Mouse (Mus musculus) kidney, embryonic 16.5 days (tissue): ENCODE results near the gene Cavin2. TPM values are rescaled to one million over a fixed set of nuclear protein-coding genes. Genes with fewer than 3 reads are reported as not detected.

Experiments used
- ATAC-seq: fragments of 200-750 bp; cut with Nextera tagmentation; 2 replicates; pipeline ENCODE4 v1.8.0; 2017; ENCODE audit warnings: moderate TSS enrichment; ENCODE audit not compliant: low FRiP score, low TSS enrichment
- H3K27ac ChIP-seq: fragments of 300-500 bp; sonication (generic); 2 replicates; pipeline ENCODE4 v1.5.1; 2014; ENCODE audit warnings: low read length
- H3K27me3 ChIP-seq: fragments of 300-500 bp; sonication (generic); 2 replicates; pipeline ENCODE4 v1.6.1; 2014; ENCODE audit warnings: low read length, control low read depth, mixed read lengths; ENCODE audit not compliant: insufficient read depth
- H3K36me3 ChIP-seq: fragments of 300-500 bp; sonication (generic); 2 replicates; pipeline ENCODE4 v1.6.1; 2014; ENCODE audit warnings: low read length, control low read depth, mixed read lengths; ENCODE audit not compliant: insufficient read depth
- H3K4me1 ChIP-seq: fragments of 300-500 bp; sonication (generic); 2 replicates; pipeline ENCODE4 v1.6.1; 2014; ENCODE audit warnings: low read length, control low read depth, mixed read lengths; ENCODE audit not compliant: insufficient read depth
- H3K4me2 ChIP-seq: fragments of 300-500 bp; sonication (generic); replicated peaks from 2 replicates; pipeline ENCODE4 v1.6.1; 2014; ENCODE audit warnings: low read depth, low read length
- H3K4me3 ChIP-seq: fragments of 300-500 bp; sonication (generic); 2 replicates; pipeline ENCODE4 v1.5.1; 2014; ENCODE audit warnings: mild to moderate bottlenecking, low read length
- H3K9ac ChIP-seq: fragments of 300-500 bp; sonication (generic); replicated peaks from 2 replicates; pipeline ENCODE4 v1.6.1; 2014; ENCODE audit warnings: low read length
- H3K9me3 ChIP-seq: fragments of 300-500 bp; sonication (generic); 2 replicates; pipeline ENCODE4 v1.6.1; 2016; ENCODE audit warnings: low read length, control low read depth
- WGBS: fragments of 180-500 bp; shearing (Covaris S2); extraction: QIAGEN DNeasy Blood & Tissue Kit; methylation state at CpG from one replicate; pipeline ENCODE4 v1.1.7; 2014; 5-methylcytosine and 5-hydroxymethylcytosine counted together
- polyA plus RNA-seq: library from polyadenylated mRNA; unstranded; fragments of >200 nt; fragmentation: Nextera tagmentation; extraction: Ambion mirVana; gene quantifications from 2 replicates; pipeline ENCODE4 v1.2.1, GENCODE M21; 2015

Cavin2 gene
- polyA plus RNA-seq, 1 experiment from 2014 or later = 39.5 TPM

DNA sequence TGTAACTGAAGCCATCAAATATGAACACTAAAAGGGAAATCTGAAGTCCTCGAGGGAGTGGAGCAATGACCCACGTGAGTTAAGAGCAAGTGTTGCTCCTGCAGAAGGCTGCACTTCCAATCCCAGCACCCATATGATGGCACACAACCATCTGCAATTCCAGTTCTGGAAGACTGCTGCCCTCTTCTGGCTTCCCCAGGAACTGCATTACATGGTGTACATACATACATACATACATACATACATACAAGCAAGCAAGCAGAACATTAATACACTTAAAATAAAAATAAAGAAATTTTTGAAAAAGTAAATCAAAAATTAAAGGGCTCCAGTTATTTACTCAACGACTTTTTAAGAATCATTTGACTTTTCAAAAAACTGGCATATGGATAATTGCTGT is 58.7 kb downstream of the Cavin2 start:
- 94% methylated on average over 3 of the region's 3 CpGs for WGBS
- Histone ChIP-seq H3K27me3 (no peaks in the 10 kb centered on the region), H3K9ac (no peak overlapping the region), H3K27ac (no peak overlapping the region), H3K9me3 (0 out of 2 replicates have a peak, but pooled peaks cover 5% of the 10 kb centered on the region), H3K4me3 (no peak overlapping the region), H3K36me3 (no peaks in the 10 kb centered on the region), H3K4me1 (no peaks in the 10 kb centered on the region), H3K4me2 (no peak overlapping the region)
- ATAC-seq = no peak

DNA sequence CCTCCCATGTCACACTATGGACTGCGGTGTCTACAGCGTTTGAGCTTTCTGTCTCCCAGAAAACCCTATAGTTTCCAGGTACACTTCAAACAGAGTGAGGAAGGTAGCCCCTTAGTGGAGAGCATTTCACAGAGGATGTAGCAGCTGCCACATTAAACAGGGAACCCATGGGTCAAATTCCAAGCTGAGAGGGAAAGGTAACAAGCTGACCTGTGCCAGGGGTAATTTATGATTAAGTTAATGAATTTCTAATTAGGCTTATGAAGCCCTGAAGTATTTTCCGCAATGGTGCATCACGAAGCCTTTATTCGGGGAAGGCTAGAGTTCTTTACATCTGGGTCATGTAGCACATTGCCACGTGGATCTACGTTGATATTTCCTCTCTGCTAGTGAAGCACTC is 59.7 kb downstream of the Cavin2 start:
- Histone ChIP-seq H3K4me2 (no peak overlapping the region), H3K36me3 (no peaks in the 10 kb centered on the region), H3K9ac (no peak overlapping the region), H3K27me3 (no peaks in the 10 kb centered on the region), H3K4me3 (no peak overlapping the region), H3K27ac (no peak overlapping the region), H3K9me3 (0 out of 2 replicates have a peak, but pooled peaks cover 5% of the 10 kb centered on the region), H3K4me1 (no peaks in the 10 kb centered on the region)
- 59% methylated on average over 7 of the region's 7 CpGs for WGBS
- ATAC-seq = no peak

DNA sequence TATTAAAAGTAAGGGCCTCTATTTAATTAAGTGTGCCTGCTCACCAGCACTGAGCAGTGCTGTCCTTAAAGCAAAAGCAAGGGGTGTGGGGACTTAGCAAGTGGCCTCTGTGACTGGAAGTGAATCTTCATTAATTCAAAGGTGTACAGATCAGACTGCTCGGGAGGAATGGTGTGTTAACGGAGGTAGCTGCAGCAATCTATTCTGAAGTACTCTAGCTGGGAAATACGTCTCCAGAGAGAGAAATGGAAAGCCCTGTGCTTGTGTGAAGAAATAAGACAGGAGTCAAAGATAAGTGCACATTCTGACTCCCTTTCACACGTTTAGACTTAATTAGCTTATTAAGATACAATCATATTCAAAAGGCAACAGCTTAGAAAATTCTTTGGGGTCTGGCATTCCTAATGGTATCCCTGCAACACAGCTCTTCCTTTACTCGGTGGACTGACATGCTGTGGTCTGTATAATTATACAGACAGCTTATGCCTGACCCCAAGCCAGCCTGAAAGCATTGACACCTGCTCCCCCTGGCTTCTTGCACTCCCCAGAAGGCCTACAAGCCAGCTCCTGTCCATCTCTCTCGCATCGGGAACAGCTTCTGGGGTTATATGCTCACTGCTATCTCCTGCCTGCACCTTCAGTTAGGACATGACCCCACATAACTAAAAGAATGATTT is 60.5 kb downstream of the Cavin2 start:
- H3K9ac ChIP-seq = no peak overlapping the region
- ATAC-seq = no peak

More for the DNA sequence above, 60.5 kb downstream of the Cavin2 start:
- no peak overlapping the region for H3K4me2 ChIP-seq
- H3K27ac ChIP-seq = no peak overlapping the region
- no peaks in the 10 kb centered on the region for H3K4me1 ChIP-seq
- no peak overlapping the region for H3K4me3 ChIP-seq
- no peaks in the 10 kb centered on the region for H3K27me3 ChIP-seq
- H3K36me3 ChIP-seq = no peaks in the 10 kb centered on the region
- 0 out of 2 replicates have a peak, but pooled peaks cover 5% of the 10 kb centered on the region for H3K9me3 ChIP-seq
- WGBS = 64% methylated on average over 7 of the region's 7 CpGs

Other genes with a start within 250 kb of the Cavin2 start
- 26.0 and 29.3 TPM in 2 replicates for gene Nabp1, start 189.3 kb downstream of the Cavin2 start, polyA plus RNA-seq